Mouse (Mus musculus): ENCODE results near the gene Snx32. TPM values are rescaled to one million over a fixed set of nuclear protein-coding genes. Genes with fewer than 3 reads are reported as not detected.
"Not testable (repeated sequence)": the region's sequence is repeated elsewhere in the genome, so short reads cannot be mapped to it uniquely, and the experiment has no call there.

Snx32 gene
- polyA plus RNA-seq, 1 experiment from 2014 or later: 9.6 TPM

DNA sequence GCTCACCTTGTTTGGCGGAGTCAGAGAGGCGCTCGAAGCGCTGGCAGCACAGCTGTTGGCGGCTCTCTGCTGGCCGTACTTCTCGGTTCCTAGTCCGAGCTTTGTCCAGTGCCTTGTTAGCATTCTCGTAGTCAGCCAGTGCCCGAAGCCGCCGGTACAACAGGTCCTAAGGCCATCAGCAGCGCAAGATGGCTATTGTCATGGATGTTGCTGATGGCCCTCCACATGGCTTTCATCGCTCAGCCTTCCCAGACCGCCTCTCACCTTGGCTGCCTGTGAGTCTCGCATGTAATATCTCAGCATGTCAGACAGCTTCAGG lies 14.3 kb downstream of the Snx32 start:
- Histone ChIP-seq H3K9me3 (replicated peaks) (no peaks in the 10 kb centered on the region), H3K27me3 (ENCODE audit: low read depth, poor library complexity, severe bottlenecking) (no peaks in the 10 kb centered on the region), H3K4me1 (peaks cover 14% of the 10 kb centered on the region), H3K27ac (replicated peaks) (no peak overlapping the region), H3K36me3 (peaks cover 61% of the 10 kb centered on the region), H3K4me3 (no peak overlapping the region)
- no peak for DNase-seq (ENCODE audit: low spot score)
- WGBS: 90% methylated on average over 16 of the region's 16 CpGs

DNA sequence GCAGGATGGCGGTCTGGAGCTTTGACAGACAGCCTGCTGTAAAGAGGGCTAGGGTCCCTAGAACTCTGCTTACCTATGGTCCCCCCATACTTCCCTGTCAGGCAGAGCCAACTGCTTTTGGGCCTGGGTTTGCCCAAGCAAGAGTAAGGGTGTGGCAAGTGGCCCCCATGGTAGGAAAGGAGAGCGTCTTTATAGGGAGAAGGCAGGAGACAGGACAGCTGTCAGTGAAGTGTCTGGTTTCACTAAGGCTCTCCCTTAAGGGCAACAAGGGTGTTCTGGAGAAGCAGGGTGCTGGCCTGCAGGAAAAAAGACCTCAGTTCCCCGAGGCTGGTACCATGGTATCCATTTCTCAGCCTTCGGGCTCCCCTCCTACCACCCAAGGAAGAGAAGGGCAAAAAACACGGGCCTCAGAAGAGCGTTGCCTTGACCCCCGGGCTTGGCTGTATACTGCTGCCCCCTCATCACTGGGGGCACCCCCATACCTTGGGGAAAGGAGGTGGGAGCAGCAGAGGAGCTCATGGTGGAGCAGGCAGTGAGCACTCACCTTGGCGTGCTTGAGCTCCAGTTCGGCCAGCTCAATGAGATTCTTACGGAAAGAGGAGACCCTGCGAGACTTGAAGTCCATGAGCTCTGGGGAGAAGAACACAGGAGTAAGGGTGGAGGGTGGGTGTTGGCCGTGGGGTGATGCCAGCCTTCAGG lies 14.8 kb downstream of the Snx32 start:
- Histone ChIP-seq H3K36me3 (peaks cover 61% of the 10 kb centered on the region), H3K4me1 (peaks cover 14% of the 10 kb centered on the region), H3K27ac (replicated peaks) (no peak overlapping the region), H3K4me3 (no peak overlapping the region), H3K27me3 (ENCODE audit: low read depth, poor library complexity, severe bottlenecking) (no peaks in the 10 kb centered on the region), H3K9me3 (replicated peaks) (no peaks in the 10 kb centered on the region)
- WGBS: 88% methylated on average over 12 of the region's 12 CpGs
- no peak for DNase-seq (ENCODE audit: low spot score)

DNA sequence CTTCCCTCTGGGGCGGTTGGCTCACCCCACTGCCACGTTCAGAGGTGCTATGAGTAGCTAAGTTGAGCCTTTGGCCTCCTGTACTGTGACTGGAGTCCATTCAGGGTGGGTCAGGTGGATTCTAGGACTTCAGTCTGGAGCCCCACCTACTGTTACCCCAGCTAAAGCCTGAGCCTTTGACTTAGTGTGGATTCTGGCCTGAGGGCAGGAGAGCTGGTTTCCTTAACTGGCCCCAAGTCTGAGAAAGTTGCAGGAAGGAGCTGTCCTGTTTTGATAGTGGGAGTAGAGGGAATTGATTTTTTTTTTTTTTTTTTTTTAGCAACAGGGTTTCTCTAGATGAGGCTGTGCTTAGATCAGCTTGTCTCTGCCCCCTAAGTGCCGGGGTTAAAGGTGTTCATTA lies 16.0 kb downstream of the Snx32 start:
- DNase-seq (ENCODE audit: low spot score): no peak
- Histone ChIP-seq H3K4me3 (no peak overlapping the region), H3K9me3 (replicated peaks) (no peaks in the 10 kb centered on the region), H3K27ac (replicated peaks) (no peak overlapping the region), H3K4me1 (peaks cover 23% of the 10 kb centered on the region), H3K36me3 (peaks cover 61% of the 10 kb centered on the region), H3K27me3 (ENCODE audit: low read depth, poor library complexity, severe bottlenecking) (no peaks in the 10 kb centered on the region)
- WGBS: 95% methylated on average over 3 of the region's 3 CpGs

DNA sequence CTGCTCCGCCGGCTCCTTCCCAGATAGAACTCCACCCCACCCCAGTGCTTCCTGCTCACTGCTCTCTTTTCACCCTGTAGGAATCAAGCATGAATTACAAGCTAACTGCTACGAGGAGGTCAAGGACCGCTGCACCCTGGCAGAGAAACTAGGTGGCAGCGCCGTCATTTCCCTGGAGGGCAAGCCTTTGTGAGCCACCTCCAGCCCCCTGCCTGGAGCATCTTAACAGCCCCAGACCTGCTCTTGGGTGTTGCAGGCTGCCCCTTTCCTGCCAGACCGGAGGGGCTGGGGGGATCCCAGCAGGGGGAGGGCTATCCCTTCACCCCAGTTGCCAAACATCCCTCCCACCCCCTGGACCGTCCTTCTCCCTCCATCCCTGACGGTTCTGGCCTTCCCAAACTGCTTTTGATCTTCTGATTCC lies 17.0 kb downstream of the Snx32 start:
- Histone ChIP-seq H3K4me1 (peaks cover 31% of the 10 kb centered on the region), H3K4me3 (peak overlapping the region; percentile 86; the same call in 1 of the 2 replicates), H3K36me3 (peaks cover 61% of the 10 kb centered on the region)
- not testable (repeated sequence) for DNase-seq (ENCODE audit: low spot score); H3K27ac ChIP-seq (replicated peaks); H3K9me3 ChIP-seq (replicated peaks); H3K27me3 ChIP-seq (ENCODE audit: low read depth, poor library complexity, severe bottlenecking)
- WGBS: 77% methylated on average over 9 of the region's 9 CpGs

DNA sequence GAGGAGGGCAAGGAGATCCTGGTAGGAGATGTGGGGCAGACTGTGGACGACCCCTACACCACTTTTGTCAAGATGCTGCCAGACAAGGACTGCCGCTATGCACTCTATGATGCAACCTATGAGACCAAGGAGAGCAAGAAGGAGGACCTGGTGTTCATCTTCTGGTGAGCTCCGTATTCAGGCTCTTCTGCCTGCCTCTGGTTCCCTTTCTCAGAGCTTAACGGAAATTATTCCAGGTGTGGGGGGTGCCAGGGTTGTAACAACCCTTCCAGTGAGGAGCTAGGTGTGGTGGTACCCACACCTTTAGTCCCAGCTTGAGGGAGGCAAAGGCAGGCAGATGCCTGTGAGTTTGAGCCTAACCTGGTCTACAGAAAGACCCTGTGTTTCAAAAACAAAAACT lies 17.7 kb downstream of the Snx32 start:
- peaks cover 56% of the 10 kb centered on the region for H3K36me3 ChIP-seq
- H3K4me1 ChIP-seq: peaks cover 35% of the 10 kb centered on the region
- no peaks in the 10 kb centered on the region for H3K9me3 ChIP-seq (replicated peaks)
- DNase-seq (ENCODE audit: low spot score): no peak
- 89% methylated on average over 4 of the region's 4 CpGs for WGBS
- H3K27me3 ChIP-seq (ENCODE audit: low read depth, poor library complexity, severe bottlenecking): no peaks in the 10 kb centered on the region
- no peak overlapping the region for H3K27ac ChIP-seq (replicated peaks)
- H3K4me3 ChIP-seq: peak overlapping the region; percentile 86

DNA sequence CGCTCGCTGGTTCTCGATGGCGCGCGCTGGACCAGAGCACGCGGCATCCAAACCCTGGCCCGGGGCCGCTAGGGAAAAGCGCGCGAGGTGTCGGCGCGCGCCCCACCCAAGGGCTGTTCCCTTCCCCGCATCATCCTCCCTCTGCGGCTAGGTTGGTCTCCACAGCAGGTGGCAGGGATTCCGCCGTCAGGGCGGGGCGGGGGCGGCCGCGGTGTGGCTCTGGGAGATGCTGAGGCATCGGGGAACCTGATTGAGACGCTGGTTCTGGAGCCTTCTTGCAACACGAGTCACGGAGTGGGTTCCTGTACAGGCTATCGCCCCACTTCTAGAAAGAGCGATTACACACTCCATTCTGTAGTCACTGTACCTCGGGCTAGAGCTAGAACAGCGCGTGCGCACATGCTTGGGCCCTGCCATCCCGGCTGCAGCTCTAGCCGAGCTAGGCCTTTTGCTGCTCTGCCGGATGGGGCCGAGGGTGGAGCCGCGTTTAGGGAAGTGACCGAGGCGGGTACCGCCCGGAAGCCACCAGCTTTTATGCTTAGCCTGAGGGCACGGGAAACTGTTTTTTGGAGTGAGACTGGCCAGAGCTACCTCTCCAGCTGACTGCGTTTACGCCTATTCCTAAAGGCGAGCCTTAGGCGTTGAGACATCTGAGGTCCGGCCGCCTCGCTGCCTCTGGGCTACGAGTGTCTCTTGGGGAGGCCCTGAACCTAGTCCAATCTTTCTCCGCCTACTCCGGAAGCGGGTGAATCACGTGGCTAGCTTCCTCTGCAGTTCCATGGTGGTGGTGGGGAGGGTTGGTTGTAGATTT lies 19.2 kb downstream of the Snx32 start:
- Histone ChIP-seq H3K4me1 (peaks cover 47% of the 10 kb centered on the region), H3K4me3 (peak overlapping the region; percentile 86), H3K27me3 (ENCODE audit: low read depth, poor library complexity, severe bottlenecking) (no peaks in the 10 kb centered on the region), H3K36me3 (peaks cover 46% of the 10 kb centered on the region), H3K27ac (replicated peaks) (peak overlapping the region; percentile 99), H3K9me3 (replicated peaks) (no peaks in the 10 kb centered on the region)
- WGBS: under 1% methylated on average over 59 of the region's 59 CpGs
- DNase-seq (ENCODE audit: low spot score): peak; percentile 77

DNA sequence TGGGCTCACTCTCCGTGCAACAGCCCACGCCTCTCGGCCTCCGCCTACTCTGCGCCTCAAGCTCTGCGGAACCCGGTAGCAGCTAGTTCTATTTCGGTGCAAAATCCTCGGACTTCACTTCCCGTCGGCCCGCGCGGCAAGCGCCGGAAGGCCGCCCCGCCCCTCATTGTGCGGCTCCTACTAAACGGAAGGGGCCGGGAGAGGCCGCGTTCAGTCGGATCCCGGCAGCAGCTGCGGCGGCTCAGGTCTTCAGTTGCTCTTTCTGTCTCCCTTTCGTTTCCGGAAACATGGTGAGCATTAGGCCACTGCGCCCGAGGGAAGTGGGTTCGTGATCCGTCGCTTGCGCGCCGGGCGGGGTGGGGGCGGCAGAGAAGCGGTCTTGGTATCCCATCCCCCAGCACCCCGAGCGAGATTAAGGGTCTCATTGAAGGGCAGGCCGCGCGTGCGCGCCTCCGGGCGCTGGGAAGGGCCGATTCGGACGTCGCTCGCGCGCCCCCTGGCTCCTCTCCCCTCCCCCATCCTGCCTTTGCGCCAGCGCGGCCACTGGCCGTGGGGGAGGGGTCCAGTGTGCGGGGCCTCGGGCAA lies 19.9 kb downstream of the Snx32 start, which contains the start of gene Cfl1:
Gene Cfl1 (plus strand): TSS at position 143 of the 585 bp plus-strand sequence.
- peak; percentile 95 for DNase-seq (ENCODE audit: low spot score)
- under 1% methylated on average over 62 of the region's 62 CpGs for WGBS
- Histone ChIP-seq H3K4me3 (peak within 1 kb of the TSS; percentile 86), H3K4me1 (peaks cover 47% of the 10 kb centered on the region), H3K27me3 (ENCODE audit: low read depth, poor library complexity, severe bottlenecking) (no peaks in the 10 kb centered on the region), H3K36me3 (peaks cover 46% of the 10 kb centered on the region), H3K27ac (replicated peaks) (peak within 1 kb of the TSS; percentile 99), H3K9me3 (replicated peaks) (no peaks in the 10 kb centered on the region)

DNA sequence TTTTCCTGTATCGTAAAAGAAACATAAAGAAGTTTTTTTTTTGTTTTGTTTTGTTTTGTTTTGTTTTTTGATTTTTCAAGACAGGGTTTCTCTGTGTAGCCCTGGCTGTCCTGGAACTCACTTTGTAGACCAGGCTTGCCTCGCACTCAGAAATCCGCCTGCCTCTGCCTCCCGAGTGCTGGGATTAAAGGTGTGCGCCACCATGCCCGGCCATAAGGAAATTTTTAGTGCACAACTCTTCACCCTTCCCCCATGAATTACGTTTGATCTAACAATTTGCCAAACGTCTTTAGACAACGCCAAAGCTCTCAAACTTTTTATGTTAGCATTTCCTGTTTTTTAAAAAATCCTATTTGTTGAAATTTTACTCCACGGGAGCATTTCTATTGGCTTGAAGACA lies 20.6 kb downstream of the Snx32 start:
- H3K4me1 ChIP-seq: peaks cover 47% of the 10 kb centered on the region
- H3K36me3 ChIP-seq: peaks cover 47% of the 10 kb centered on the region
- DNase-seq (ENCODE audit: low spot score); H3K9me3 ChIP-seq (replicated peaks); H3K27me3 ChIP-seq (ENCODE audit: low read depth, poor library complexity, severe bottlenecking): not testable (repeated sequence)
- H3K27ac ChIP-seq (replicated peaks): peak overlapping the region; percentile 99
- H3K4me3 ChIP-seq: peak overlapping the region; percentile 86
- 61% methylated on average over 10 of the region's 10 CpGs for WGBS

DNA sequence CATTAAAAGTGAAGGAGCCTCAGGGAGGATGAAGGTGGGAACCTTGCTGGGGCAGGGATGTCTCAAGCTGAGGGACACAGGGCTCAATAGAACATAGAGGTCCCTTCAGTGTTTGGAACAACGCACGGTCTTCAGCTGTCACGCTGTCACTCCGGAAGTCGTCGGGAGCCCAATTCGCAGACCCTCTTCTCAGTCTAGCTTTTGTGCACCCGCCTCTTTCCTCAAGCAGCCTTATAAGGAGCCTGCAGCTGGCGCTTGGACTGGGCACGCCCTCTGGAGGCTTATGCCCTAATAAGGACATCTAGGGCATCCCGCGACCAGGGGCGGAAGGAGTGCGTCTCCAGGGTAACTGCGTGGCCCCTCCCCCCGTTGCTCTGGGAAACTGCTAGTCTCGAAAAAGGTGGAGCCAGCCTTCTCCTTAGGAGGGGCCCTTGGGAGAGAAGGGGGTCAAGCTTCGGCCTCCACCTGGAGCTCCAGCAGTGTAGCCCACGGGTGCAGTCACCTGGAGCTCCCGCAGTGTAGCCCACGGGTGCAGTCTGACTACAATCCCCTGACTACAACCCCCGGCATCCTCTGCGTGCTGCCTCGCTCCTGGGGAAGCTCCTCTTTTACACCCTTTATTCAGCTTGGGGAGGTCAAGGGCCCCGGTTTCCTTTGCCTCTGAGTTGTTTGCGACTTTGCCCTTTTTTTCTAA lies 21.3 kb downstream of the Snx32 start:
- Histone ChIP-seq H3K27me3 (ENCODE audit: low read depth, poor library complexity, severe bottlenecking) (no peaks in the 10 kb centered on the region), H3K36me3 (peaks cover 47% of the 10 kb centered on the region), H3K4me3 (peak overlapping the region; percentile 86), H3K27ac (replicated peaks) (peak overlapping the region; percentile 99), H3K9me3 (replicated peaks) (no peaks in the 10 kb centered on the region), H3K4me1 (peaks cover 47% of the 10 kb centered on the region)
- peak; percentile 98 for DNase-seq (ENCODE audit: low spot score)
- 0% methylated on average over 26 of the region's 26 CpGs for WGBS

DNA sequence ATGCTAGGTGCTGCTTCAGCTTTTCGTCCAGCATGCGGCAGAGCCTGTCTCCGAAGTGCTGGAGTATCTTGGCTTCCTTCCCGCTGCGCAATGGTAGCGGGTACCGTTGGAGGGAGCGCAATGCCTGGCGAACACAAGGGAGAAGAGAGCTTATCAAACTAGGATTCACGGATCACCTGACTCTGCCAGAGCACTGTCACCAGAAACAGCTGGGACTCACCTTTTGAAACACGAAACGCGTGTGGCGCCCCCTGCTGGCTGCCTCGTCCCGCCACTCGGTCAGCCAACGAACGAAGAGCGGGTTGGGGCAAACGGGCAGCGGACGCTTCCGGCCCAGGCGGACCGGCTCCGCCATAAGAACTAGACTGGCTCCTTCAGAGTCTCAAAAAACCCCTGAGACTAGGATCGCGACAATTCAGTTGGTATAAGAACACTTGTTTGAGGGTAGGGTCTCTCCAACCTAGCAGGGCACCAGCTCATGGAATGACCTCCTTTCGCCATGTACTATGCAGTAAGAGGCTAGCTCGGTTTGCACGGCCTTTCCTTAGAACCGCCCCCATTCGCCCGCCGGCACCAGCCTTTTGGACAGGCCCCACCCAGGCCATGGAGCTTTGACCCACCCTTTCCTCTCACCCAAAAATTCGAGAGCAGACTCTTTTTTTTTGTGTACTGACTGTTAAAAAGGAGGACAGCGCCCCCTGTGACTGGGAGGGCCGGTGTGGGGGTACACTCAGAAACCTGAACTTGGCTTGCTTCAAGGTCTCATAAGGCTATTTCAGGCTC lies 22.4 kb downstream of the Snx32 start, which contains the start of gene Mus81:
Gene Mus81 (minus strand): TSS at position 635 of the 783 bp plus-strand sequence.
- Histone ChIP-seq H3K36me3 (peaks cover 47% of the 10 kb centered on the region), H3K27me3 (ENCODE audit: low read depth, poor library complexity, severe bottlenecking) (no peaks in the 10 kb centered on the region), H3K9me3 (replicated peaks) (no peaks in the 10 kb centered on the region), H3K27ac (replicated peaks) (peak within 1 kb of the TSS; percentile 99), H3K4me3 (peak within 1 kb of the TSS; percentile 86), H3K4me1 (peaks cover 47% of the 10 kb centered on the region)
- peak; percentile 95 for DNase-seq (ENCODE audit: low spot score)
- WGBS: under 1% methylated on average over 39 of the region's 39 CpGs

DNA sequence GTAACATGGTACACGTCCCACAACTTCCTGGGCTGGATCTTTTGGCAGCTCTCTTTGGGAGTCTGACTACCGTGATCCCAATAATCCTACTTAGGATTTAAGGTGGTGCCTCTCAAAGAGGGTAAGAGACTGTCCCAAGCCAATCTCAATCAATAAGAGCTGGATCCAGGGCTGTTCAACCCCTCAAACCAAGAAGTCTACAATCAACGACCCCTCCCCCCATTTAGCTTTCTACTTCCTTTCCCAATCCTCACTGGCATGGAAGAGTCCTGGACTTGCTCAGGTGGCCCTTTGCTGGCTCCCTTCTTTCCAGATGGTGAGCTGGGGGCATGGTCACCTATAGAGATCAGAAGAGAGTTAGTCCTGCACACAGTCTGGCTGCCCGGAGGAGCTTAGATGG lies 23.6 kb downstream of the Snx32 start:
- Histone ChIP-seq H3K4me1 (peaks cover 36% of the 10 kb centered on the region), H3K27ac (replicated peaks) (peak overlapping the region; percentile 99; the same call in 1 of the 2 replicates), H3K4me3 (peak overlapping the region; percentile 86), H3K36me3 (peaks cover 49% of the 10 kb centered on the region), H3K9me3 (replicated peaks) (no peaks in the 10 kb centered on the region), H3K27me3 (ENCODE audit: low read depth, poor library complexity, severe bottlenecking) (no peaks in the 10 kb centered on the region)
- 91% methylated on average over 4 of the region's 4 CpGs for WGBS
- no peak for DNase-seq (ENCODE audit: low spot score)

DNA sequence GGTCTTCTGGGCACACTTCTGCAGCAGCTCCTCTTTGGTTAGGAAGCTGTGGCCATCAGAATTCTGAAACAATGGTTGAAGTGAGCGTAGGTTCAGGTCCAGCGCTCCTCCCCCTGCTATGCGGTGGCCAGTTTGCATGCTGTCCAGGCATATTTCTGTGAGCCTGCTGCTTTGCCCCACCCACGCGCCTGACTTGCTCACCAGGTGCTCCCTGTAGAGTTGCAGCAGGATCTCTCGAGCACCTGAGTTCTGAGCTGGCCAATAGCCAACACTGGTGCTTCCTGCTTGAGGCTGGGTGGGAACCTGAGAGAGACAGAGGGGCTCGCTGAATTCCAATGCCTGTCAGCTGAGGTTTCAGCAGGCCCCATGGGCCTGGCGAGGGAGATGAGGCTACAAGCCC lies 24.1 kb downstream of the Snx32 start:
- no peaks in the 10 kb centered on the region for H3K27me3 ChIP-seq (ENCODE audit: low read depth, poor library complexity, severe bottlenecking)
- H3K27ac ChIP-seq (replicated peaks): no peak overlapping the region
- peak overlapping the region; percentile 86; the same call in 1 of the 2 replicates for H3K4me3 ChIP-seq
- H3K4me1 ChIP-seq: peaks cover 34% of the 10 kb centered on the region
- DNase-seq (ENCODE audit: low spot score): no peak
- WGBS: 92% methylated on average over 8 of the region's 8 CpGs
- peaks cover 54% of the 10 kb centered on the region for H3K36me3 ChIP-seq
- no peaks in the 10 kb centered on the region for H3K9me3 ChIP-seq (replicated peaks)

Measured in midbrain, embryonic 10.5 days (tissue).